Mouse (Mus musculus) right cerebral cortex, postnatal 10 days (tissue): Measurements from ENCODE around the gene Gfra4.

Source experiments
- DNase-seq, 2 experiments: peaks; one replicate each; pipeline ENCODE4 v3.0.0; 2021; ENCODE audit warnings: low spot score in 2 of 2

Gene Gfra4

DNA sequence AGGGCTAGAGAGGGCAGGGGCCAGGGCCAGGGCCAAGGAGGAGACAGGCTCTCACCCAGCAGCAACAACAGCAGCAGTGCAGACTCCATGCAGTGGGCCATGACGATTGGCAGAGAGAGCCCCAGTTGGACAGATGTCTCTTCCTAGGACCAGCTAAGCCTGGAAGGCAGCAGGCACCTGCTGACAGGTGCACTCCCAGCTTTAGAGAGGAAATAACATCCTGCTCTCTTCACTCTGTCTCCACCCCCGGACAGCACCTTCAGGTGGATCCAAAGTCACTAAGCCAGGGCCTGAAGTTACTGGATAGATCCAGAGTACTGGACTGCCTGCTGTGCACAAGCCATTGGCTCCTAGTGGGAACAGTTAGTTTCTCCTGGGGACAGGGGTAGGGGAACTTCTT lies at the start of gene Gfra4:
Gfra4 (minus strand) TSS at position 101 of the 400 bp plus-strand sequence.
- DNase-seq, result no peak

- peak in 1 of 2 experiments; percentile 44 for DNase-seq
Measured at GRCm38 (mm10) chr2:131090852-131091251, 48.0 kb upstream of the Gfra4 start.

DNA sequence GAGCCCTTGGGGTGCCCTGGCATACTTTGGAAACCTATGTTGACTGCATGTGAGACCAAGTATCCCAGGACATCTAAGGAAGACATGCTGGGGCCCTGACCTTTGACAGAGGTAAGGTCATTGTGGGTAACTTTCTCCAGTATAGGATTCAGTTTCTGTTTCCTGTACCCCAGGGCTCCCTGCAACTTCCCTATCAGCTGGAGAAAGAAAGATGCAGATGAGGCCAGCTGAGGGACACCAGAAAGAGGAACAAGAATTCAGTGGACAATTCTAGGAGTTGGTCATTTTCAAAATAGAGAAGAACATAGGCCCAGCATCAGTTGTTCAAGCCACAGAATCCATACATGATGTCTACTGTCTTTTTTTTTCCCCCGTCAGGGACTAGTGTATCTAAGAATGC lies 46.7 kb upstream of the Gfra4 start:
- no peak for DNase-seq

GRCm38 (mm10) chr2:131088581-131088980 lies 45.7 kb upstream of the Gfra4 start:
- DNase-seq, result no peak

DNA sequence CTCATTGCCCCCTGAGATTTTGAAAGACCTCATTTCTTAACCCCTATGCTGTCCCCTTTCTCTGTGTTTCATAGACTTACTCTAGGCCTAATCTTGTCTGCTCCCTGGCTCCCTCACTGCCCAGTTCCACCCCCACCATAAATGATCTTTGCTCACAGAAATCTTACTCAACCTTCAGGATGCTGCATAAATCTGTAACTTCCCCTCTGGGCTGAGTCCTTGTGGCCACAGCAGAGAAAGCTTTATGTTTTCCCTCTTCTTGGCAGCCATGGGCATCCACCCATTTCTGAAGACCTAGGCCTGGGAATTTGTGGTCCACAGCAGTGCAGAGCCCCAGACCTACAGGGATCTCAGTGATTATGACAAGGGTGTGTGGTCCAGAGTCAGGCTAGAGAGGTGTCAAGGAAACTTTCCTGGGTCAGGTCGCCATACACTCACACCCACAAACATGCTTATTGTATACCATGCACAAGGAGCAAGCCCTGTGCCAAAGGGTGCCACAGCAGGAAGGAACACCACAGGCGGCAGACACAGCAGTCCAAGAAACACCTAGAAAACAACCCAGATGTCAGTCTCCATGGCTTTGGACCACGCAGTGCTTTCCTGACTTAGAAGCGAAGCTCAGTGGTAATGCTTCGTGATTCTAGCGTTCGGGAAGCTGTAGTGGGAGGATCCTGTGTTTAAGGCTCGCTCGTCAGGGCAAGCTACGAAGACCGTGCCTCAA lies 43.9 kb upstream of the Gfra4 start, which contains the start of gene Siglec1:
Siglec1 (minus strand) TSS at position 99 of the 724 bp plus-strand sequence.
- no peak for DNase-seq

DNA sequence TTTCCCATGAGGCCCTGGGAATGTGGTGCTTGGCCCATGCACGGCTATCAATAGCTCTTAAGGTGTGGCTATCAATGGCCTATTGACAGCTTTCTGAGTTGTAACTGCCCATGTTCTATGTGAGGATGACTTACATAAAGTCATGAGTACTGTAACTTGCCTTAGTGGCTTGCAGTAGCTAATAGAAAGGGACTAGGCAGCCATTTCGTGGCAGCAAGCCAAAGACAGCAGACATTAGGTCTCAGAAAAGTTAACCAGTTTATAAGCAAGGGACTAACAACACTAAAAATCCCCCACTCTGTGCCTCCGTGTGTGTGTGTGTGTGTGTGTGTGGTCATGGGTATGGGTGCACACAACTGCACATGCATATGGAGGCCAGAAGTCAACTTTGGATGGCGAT lies 41.3 kb upstream of the Gfra4 start:
- DNase-seq, result no peak

GRCm38 (mm10) chr2:131080507-131080906 lies 37.6 kb upstream of the Gfra4 start:
- DNase-seq, result no peak

DNA sequence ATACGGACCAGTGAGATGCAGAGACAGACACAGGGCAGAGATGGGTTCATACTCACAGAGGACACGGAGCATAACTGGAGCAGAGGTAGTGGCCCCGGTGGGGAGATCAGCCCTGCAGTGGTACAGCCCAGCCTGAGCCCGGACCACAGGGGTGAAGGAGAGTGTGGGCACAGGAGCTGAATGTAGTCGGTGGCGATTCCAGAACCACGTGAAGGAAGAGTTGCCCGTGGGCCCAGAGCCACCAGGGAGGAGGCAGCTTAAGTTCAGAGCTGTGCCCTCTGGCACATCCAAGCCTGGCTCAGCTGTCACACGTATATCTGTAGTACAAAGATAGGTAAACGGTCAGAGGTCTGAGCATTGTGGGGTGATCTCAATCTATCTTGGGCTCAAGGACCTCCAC lies 29.6 kb upstream of the Gfra4 start:
- DNase-seq, result no peak

DNA sequence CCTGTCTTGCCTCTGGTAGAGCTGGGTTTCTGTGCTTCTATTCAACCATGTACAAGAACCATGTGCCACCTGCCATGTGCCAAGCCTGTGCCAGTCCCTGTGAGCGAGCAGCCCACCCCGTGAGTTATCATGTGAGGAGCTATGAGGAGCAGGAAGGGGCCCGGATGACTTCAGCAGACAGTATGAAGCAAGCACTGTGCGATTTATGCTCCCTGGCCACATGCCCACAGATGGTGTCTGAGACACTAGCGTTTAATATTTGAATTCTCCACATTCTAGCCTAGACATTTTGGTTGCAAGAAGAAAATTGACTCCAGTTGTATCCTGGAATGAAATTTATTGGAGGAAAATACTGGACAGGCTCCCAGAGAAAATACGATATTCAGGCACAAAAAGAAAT lies 24.6 kb upstream of the Gfra4 start:
- DNase-seq, result peak in 1 of 2 experiments; percentile 50

DNA sequence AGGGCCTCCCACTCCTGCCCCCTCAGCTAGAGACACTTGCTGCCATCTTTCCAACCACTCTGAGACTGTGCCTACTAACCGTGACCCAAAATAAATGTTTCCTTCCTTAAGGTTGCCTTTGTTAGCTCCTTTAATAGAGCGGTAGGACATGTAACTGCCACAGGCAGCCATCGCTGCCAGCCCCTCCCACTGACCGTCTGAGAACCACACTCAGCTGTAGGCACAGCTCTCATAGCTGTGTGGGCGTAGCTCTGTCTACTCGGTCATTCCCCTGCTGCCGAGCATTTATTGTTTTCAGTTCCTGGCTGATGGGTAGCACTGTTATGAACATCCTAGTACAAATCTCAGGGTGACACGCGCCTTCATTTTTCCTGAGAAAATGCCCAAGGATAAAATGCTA lies 23.5 kb upstream of the Gfra4 start:
- no peak for DNase-seq

GRCm38 (mm10) chr2:131063404-131063864 lies 20.5 kb upstream of the Gfra4 start, which contains the start of gene Adam33:
Gene Adam33 (minus strand): TSS chr2:131063814.
- no peak for DNase-seq

DNA sequence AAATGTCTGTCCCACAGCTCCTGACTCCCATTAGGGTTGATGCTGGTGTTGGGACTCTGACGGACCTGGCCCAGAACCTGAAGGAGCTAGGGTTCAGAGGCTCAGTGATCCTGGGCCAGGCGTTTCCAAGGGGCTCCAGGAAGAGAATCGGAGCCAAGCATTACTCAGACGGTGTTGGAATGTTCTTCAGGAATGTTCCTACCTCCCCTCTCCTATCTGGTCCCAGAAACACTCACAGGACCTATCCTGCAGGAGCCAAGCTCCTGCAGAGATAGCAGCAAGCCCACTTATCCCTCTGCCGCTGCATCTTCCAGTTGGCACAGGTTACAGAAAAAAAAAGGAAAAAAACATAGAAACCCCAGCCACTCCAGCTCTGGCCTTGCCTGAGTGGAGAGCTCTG lies 18.7 kb upstream of the Gfra4 start:
- no peak for DNase-seq

- DNase-seq, result no peak
Measured at GRCm38 (mm10) chr2:131060784-131061183, 17.9 kb upstream of the Gfra4 start.

- no peak for DNase-seq
Measured at GRCm38 (mm10) chr2:131059781-131060540, 17.1 kb upstream of the Gfra4 start.

- no peak for DNase-seq
Measured at GRCm38 (mm10) chr2:131059377-131059776, 16.5 kb upstream of the Gfra4 start.

DNA sequence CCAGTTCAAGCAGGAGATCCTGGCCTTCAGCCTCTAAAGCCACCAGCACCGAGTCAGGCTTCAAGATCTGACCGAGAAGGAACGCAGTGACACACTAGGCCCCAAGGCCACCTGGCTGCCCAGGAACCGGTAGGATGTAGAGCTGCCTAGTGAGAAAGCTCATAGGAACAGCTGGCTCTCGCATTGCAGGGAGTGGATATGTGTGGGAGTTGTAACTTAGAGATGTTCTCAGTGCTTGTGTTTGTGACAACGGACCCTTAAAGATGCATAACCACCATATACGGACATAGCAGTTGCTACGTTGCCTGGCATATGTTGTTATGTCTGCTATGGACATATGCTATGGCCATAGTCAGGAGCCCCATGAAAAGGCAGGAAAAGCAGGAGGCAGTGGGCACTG lies 15.8 kb upstream of the Gfra4 start:
- no peak for DNase-seq

GRCm38 (mm10) chr2:131056191-131056590 lies 13.3 kb upstream of the Gfra4 start:
- no peak for DNase-seq

DNA sequence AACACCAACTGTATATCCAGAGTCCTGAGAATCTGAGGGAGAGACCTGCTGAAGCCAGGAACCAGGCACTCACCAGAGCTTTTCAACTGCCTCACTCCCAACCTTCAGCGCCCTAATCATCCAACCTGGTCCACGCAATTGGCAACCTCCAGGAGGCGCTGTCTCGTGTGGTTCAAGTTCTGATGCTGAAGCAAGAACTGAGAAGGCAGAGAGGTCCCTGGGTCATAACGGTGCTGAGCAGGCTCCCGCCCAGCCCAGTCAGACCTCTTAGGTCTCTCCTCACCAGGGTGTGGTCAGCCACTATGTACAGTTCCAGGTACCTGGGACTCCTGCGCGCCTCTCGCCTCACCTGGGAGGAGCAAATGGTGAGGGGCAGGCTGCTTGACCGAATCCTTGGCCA lies 12.7 kb upstream of the Gfra4 start:
- DNase-seq, result peak in 1 of 2 experiments; percentile 61

DNA sequence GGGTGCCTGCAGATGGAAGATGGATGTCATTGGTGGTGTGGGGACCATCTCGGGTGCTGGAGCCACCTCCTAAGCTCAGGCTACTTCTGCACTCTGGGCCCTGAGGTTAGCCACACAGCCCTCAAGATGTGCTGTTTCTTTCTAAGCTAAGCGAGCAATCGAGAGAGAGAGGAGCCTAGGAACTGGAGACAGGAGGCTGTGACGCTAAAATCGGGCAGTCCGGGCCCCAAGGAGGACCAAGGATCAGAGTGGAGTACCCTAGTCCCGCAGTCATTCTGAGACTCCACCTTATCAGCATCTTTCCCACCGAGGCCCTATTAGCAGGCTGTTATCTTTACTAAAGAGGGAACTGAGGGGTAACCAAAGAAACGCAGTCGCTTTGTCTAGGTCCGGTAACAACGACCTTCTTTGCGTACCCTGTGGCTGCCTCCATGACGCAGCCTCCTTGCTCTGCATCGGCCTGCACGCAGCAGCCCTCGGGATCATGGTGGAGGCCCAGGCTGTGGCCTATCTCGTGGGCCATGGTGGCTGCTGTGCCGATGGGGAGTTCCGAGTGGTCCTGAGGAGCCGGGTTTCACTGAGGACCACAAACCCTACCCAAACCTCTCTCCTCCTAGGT lies 11.9 kb upstream of the Gfra4 start:
- no peak for DNase-seq

- no peak for DNase-seq
Measured at GRCm38 (mm10) chr2:131053851-131054645, 11.2 kb upstream of the Gfra4 start.

GRCm38 (mm10) chr2:131052862-131053418 lies 10.1 kb upstream of the Gfra4 start:
- DNase-seq, result no peak
